Mouse (Mus musculus): ENCODE measurements around the gene Il11ra1.
"Not testable (repeated sequence)": the region's sequence is repeated elsewhere in the genome, so short reads cannot be mapped to it uniquely, and the experiment has no call there.

GRCm38 (mm10) chr4:41783197-41783596, 83.4 kb downstream of the Il11ra1 start:
- not testable (repeated sequence) for TF ChIP-seq GATA1 (IDR thresholded peaks at IDR 0.05; ENCODE audit: borderline replicate concordance, low read length); FLI1 (IDR thresholded peaks at IDR 0.05; ENCODE audit: low read length)
